Mouse (Mus musculus): ENCODE results near the gene Il9r. TPM values are rescaled to one million over a fixed set of nuclear protein-coding genes. Genes with fewer than 3 reads are reported as not detected.

Gene Il9r
- polyA plus RNA-seq, 1 experiment from 2014 or later, result not detected

DNA sequence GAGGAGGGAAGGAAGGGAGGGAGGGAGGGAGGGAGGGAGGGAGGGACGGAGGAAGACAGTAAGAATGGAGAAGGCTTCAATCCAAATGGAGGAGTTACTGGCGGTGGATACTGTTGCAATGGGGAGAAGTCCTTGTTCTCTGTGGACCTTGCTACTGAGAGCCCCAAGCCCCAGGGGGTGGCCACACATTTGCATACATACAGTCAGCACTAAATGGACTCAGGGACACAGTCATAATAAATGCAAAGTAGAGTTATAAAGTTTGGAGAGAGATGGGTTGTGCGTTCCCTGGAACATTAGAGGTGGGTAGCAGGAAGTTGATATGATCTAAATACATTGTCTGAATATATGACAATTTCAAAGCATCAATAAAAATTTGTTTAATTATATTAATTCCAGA is 14.0 kb downstream of the Il9r start:
- no peak overlapping the region for H3K4me2 ChIP-seq (ENCODE audit: low read length)
- peaks cover 3% of the 10 kb centered on the region; the same call in 1 of the 2 replicates for H3K9me3 ChIP-seq (replicated peaks; ENCODE audit: control insufficient read depth, low read length, poor library complexity, severe bottlenecking)
- no peak overlapping the region for H3K27ac ChIP-seq (ENCODE audit: low read length)
- no peak overlapping the region for H3K4me3 ChIP-seq (ENCODE audit: low read depth, low read length)
- no peaks in the 10 kb centered on the region for H3K27me3 ChIP-seq (ENCODE audit: control insufficient read depth, insufficient read depth, low read depth, low read length)
- H3K9ac ChIP-seq (ENCODE audit: low read depth, low read length), result no peak overlapping the region
- WGBS, result 78% methylated on average over 3 of the region's 3 CpGs
- H3K4me1 ChIP-seq (ENCODE audit: control insufficient read depth, insufficient read depth, low read length), result no peaks in the 10 kb centered on the region
- no peaks in the 10 kb centered on the region for H3K36me3 ChIP-seq (ENCODE audit: control insufficient read depth, insufficient read depth, low read length)
- no peak for ATAC-seq

DNA sequence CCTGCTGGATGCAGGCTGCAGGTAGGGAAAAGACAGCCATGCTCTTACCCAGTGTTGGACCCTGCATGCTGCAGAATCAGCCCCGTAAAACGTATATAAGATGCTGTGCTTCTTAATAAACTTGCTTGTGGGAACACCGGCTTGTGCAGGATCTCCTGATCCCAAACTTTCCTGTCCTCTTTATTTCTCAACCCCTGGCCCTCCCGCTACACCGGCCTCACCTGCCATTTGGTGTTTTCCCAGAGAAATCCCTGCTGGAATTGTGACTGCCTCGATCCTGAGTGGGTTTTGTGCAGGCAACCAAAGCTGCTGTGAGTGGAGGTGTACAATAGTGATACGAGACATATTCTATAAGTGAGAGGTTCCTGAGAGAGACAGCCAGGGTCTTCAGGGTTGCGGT is 15.6 kb downstream of the Il9r start:
- no peaks in the 10 kb centered on the region for H3K36me3 ChIP-seq (ENCODE audit: control insufficient read depth, insufficient read depth, low read length)
- WGBS, result 92% methylated on average over 8 of the region's 8 CpGs
- peaks cover 3% of the 10 kb centered on the region; the same call in 1 of the 2 replicates for H3K9me3 ChIP-seq (replicated peaks; ENCODE audit: control insufficient read depth, low read length, poor library complexity, severe bottlenecking)
- H3K4me1 ChIP-seq (ENCODE audit: control insufficient read depth, insufficient read depth, low read length), result no peaks in the 10 kb centered on the region
- H3K4me2 ChIP-seq (ENCODE audit: low read length), result no peak overlapping the region
- H3K4me3 ChIP-seq (ENCODE audit: low read depth, low read length), result no peak overlapping the region
- H3K27me3 ChIP-seq (ENCODE audit: control insufficient read depth, insufficient read depth, low read depth, low read length), result no peaks in the 10 kb centered on the region
- no peak overlapping the region for H3K9ac ChIP-seq (ENCODE audit: low read depth, low read length)
- ATAC-seq, result no peak
- H3K27ac ChIP-seq (ENCODE audit: low read length), result no peak overlapping the region

DNA sequence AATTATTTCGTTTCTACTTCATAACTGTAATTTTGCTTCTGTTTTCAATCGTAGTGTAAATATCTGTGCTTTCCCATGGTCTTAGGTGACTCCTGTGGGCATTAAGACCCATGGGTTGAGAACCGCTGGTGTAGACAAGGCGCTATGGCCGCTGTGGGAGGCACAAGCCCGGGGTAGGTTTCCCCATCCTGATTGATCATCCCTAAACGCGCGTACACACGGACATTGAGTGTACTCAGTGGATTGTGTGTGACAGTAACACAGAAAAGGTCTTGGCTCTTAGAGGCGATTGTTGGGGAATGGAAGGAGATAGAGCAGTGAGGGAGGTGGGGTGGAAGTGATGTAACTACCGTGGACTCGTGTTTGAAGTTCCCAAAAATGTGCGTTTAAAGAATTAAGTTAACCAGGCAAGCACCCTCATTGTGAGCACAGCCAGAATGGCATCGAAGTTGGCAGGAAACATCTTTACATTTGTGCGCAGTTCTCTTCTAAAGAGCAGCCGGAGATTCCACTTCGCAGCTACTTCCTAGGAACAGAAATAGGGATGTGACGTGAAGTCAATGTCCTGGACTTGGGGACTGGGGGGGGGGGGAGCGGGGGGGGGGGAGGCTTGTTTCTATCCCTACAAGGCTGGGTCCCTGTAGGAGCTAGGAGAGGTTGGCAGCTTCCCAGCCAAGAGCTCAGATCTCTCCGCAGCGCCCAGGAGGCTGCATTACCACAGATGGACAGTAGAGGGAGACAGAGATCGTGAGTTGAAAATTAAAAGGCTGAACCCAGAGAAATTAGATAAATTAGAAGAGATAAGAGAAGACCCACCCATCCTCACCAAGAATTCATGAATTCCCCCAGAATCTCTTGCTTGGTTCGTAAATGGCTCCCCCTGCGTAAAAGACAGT is 17.9 kb downstream of the Il9r start:
- no peaks in the 10 kb centered on the region for H3K4me1 ChIP-seq (ENCODE audit: control insufficient read depth, insufficient read depth, low read length)
- WGBS, result 49% methylated on average over 24 of the region's 25 CpGs
- no peak overlapping the region for H3K9ac ChIP-seq (ENCODE audit: low read depth, low read length)
- H3K9me3 ChIP-seq (replicated peaks; ENCODE audit: control insufficient read depth, low read length, poor library complexity, severe bottlenecking), result peaks cover 2% of the 10 kb centered on the region; the same call in 1 of the 2 replicates
- H3K36me3 ChIP-seq (ENCODE audit: control insufficient read depth, insufficient read depth, low read length), result no peaks in the 10 kb centered on the region
- H3K4me2 ChIP-seq (ENCODE audit: low read length), result peak overlapping the region; percentile 31; the same call in 1 of the 2 replicates
- peak; percentile 72; the same call in 1 of the 2 replicates for ATAC-seq
- H3K4me3 ChIP-seq (ENCODE audit: low read depth, low read length), result no peak overlapping the region
- no peak overlapping the region for H3K27ac ChIP-seq (ENCODE audit: low read length)
- no peaks in the 10 kb centered on the region for H3K27me3 ChIP-seq (ENCODE audit: control insufficient read depth, insufficient read depth, low read depth, low read length)

DNA sequence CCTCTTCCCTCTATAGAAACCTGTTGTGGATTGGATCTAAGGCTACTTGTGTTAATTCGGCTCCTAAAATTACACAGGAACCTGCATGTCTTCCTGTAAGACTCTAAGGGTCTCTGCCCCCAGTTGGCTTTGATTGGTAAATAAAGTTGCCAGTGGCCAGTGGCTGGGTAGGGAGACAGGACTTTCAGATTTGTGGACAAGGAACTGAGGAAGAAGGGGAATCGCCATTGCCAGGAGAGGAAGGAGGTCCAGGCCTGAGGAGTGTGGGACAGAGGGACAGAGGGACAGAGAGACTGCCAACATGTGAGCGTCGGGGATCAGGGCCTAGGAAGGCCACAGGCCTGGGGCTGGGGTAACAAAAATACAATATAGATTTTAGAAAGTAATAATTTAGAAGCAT is 18.8 kb downstream of the Il9r start:
- Histone ChIP-seq H3K9ac (ENCODE audit: low read depth, low read length) (no peak overlapping the region), H3K4me3 (ENCODE audit: low read depth, low read length) (no peak overlapping the region), H3K4me1 (ENCODE audit: control insufficient read depth, insufficient read depth, low read length) (no peaks in the 10 kb centered on the region), H3K27me3 (ENCODE audit: control insufficient read depth, insufficient read depth, low read depth, low read length) (no peaks in the 10 kb centered on the region), H3K4me2 (ENCODE audit: low read length) (no peak overlapping the region), H3K36me3 (ENCODE audit: control insufficient read depth, insufficient read depth, low read length) (no peaks in the 10 kb centered on the region), H3K27ac (ENCODE audit: low read length) (no peak overlapping the region), H3K9me3 (replicated peaks; ENCODE audit: control insufficient read depth, low read length, poor library complexity, severe bottlenecking) (no peaks in the 10 kb centered on the region)
- no peak for ATAC-seq
- 92% methylated on average over 4 of the region's 4 CpGs for WGBS

DNA sequence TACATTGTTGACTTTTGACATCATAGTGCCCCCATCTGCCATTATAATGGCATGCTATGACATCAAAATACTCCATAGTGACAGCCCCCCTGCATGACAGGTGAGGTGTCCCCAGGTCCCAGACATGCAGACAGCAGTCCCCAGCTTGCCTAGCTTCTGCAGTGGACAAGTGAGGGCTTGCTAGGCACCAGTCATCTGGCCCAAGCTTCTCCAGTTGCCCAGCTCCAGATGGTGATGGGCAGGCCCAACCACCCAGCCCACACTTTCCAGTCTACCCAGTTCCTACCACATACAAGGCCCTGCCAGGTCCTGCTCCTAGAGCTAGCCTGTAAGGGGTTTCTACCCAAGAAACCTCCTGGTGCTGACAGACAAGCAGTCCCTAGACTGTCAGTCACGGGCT is 21.6 kb downstream of the Il9r start:
- no peak overlapping the region for H3K4me3 ChIP-seq (ENCODE audit: low read depth, low read length)
- H3K9me3 ChIP-seq (replicated peaks; ENCODE audit: control insufficient read depth, low read length, poor library complexity, severe bottlenecking), result no peaks in the 10 kb centered on the region
- no peak for ATAC-seq
- H3K36me3 ChIP-seq (ENCODE audit: control insufficient read depth, insufficient read depth, low read length), result no peaks in the 10 kb centered on the region
- H3K9ac ChIP-seq (ENCODE audit: low read depth, low read length), result no peak overlapping the region
- H3K27ac ChIP-seq (ENCODE audit: low read length), result no peak overlapping the region
- H3K27me3 ChIP-seq (ENCODE audit: control insufficient read depth, insufficient read depth, low read depth, low read length), result no peaks in the 10 kb centered on the region
- H3K4me2 ChIP-seq (ENCODE audit: low read length), result no peak overlapping the region
- no peaks in the 10 kb centered on the region for H3K4me1 ChIP-seq (ENCODE audit: control insufficient read depth, insufficient read depth, low read length)
- WGBS, result 83% methylated on average over 1 of the region's 1 CpGs

DNA sequence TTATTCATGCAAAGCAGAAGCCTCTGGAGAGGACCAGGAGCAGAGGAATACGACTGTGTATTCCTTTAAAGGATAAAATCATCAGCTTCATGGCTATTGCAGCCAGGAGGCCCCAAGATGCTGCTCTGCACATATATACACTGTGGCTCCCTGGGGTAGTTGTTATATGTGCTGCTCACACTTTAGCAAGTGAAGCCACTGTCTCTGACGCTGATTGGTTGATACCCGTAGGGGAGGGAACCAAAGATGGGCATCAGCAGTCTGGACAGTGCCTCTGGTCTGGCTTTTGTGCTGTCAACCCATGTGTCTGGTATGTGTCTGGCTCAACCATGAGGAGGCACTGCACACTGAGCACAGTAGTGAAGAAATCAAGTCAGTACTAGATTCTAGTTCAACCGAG is 33.4 kb downstream of the Il9r start:
- H3K4me1 ChIP-seq (ENCODE audit: control insufficient read depth, insufficient read depth, low read length), result peaks cover 8% of the 10 kb centered on the region
- 69% methylated on average over 4 of the region's 4 CpGs for WGBS
- H3K9me3 ChIP-seq (replicated peaks; ENCODE audit: control insufficient read depth, low read length, poor library complexity, severe bottlenecking), result no peaks in the 10 kb centered on the region
- no peaks in the 10 kb centered on the region for H3K36me3 ChIP-seq (ENCODE audit: control insufficient read depth, insufficient read depth, low read length)
- H3K9ac ChIP-seq (ENCODE audit: low read depth, low read length), result no peak overlapping the region
- H3K4me2 ChIP-seq (ENCODE audit: low read length), result no peak overlapping the region
- no peak for ATAC-seq
- H3K27ac ChIP-seq (ENCODE audit: low read length), result no peak overlapping the region
- no peaks in the 10 kb centered on the region for H3K27me3 ChIP-seq (ENCODE audit: control insufficient read depth, insufficient read depth, low read depth, low read length)
- no peak overlapping the region for H3K4me3 ChIP-seq (ENCODE audit: low read depth, low read length)

DNA sequence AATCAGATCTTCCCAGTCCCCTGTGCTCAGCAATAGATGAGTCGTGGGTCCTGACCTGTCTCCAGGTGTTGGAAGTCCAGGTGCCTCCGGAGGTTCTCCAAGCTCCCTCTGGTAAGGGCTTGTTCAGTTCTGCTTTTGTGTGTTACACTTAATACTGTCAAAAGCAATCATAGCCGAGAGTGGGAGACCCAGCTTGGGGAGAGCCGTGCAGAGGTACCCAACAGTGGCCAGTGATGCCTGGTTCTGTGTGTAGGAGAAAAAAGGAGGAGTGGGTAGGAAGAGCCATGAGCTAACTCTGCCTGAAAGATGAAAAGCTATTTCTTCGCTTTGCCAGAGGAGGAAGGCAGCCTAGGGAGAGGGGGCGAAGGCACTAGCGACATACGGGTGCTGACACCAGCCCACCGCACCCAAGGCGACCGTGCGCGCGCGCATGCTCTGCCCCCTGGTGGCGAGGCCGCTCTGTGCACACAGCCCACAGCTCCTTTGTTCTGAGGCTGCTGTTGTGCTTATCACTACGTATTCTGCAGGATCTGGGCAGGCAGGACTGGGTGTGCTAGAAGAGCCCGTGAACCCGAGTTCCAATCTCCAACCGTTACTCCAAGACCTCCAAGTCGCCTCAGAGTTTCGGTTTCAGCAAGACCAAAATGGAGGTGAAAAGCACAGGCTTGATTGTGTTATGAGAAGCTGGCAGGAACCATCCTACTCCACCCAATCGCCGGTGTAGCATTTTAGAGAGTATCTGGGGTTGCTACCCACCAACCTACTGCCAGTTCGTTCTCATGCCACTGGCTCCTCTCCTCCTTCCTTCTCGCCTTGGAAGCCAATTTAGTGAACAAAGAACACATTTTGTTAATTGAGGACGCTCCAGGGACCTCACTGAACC is 37.9 kb downstream of the Il9r start:
- Histone ChIP-seq H3K9me3 (replicated peaks; ENCODE audit: control insufficient read depth, low read length, poor library complexity, severe bottlenecking) (no peaks in the 10 kb centered on the region), H3K27me3 (ENCODE audit: control insufficient read depth, insufficient read depth, low read depth, low read length) (no peaks in the 10 kb centered on the region), H3K9ac (ENCODE audit: low read depth, low read length) (peak overlapping the region; percentile 65), H3K36me3 (ENCODE audit: control insufficient read depth, insufficient read depth, low read length) (no peaks in the 10 kb centered on the region), H3K4me3 (ENCODE audit: low read depth, low read length) (peak overlapping the region; percentile 31), H3K27ac (ENCODE audit: low read length) (peak overlapping the region; percentile 95), H3K4me1 (ENCODE audit: control insufficient read depth, insufficient read depth, low read length) (peaks cover 30% of the 10 kb centered on the region), H3K4me2 (ENCODE audit: low read length) (peak overlapping the region; percentile 62)
- 14% methylated on average over 28 of the region's 28 CpGs for WGBS
- peak; percentile 93 for ATAC-seq

DNA sequence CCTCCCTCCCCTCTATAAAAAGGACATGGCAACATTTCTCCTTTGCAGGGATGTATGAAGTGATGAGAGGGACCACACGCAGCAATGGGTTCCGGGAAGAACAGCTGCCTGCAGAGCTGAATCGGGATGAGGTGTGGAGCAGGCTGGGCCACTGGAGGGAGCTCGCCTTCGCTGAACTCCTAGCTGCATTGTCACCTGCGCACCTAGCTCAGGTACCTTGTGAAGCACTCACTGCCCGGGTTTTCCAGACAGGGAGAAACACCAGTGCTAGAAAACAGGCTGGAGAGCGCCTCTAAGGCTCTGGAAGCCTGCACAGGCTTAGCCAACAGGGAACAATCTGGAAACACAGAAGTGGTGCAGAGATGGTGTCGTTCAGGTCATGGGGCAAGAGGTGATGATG is 38.6 kb downstream of the Il9r start:
- peak overlapping the region; percentile 31 for H3K4me3 ChIP-seq (ENCODE audit: low read depth, low read length)
- H3K9ac ChIP-seq (ENCODE audit: low read depth, low read length), result peak overlapping the region; percentile 65
- H3K27ac ChIP-seq (ENCODE audit: low read length), result peak overlapping the region; percentile 95
- ATAC-seq, result peak; percentile 79
- H3K9me3 ChIP-seq (replicated peaks; ENCODE audit: control insufficient read depth, low read length, poor library complexity, severe bottlenecking), result no peaks in the 10 kb centered on the region
- H3K36me3 ChIP-seq (ENCODE audit: control insufficient read depth, insufficient read depth, low read length), result no peaks in the 10 kb centered on the region
- peaks cover 31% of the 10 kb centered on the region for H3K4me1 ChIP-seq (ENCODE audit: control insufficient read depth, insufficient read depth, low read length)
- WGBS, result 4% methylated on average over 9 of the region's 9 CpGs
- peak overlapping the region; percentile 62 for H3K4me2 ChIP-seq (ENCODE audit: low read length)
- no peaks in the 10 kb centered on the region for H3K27me3 ChIP-seq (ENCODE audit: control insufficient read depth, insufficient read depth, low read depth, low read length)

All from midbrain, embryonic 16.5 days (tissue).